Mouse (Mus musculus): ENCODE results near the gene Fam178b. TPM values are rescaled to one million over a fixed set of nuclear protein-coding genes. Genes with fewer than 3 reads are reported as not detected.

The Fam178b gene
- polyA plus RNA-seq, 1 experiment = 1.1 TPM

GRCm38 (mm10) chr1:36580384-36581207, 102.4 kb downstream of the Fam178b start:
- no peak for TF ChIP-seq POLR2A (IDR thresholded peaks at IDR 0.05; ENCODE audit: borderline replicate concordance, insufficient read depth, low read length)
- TF ChIP-seq CTCF (IDR thresholded peaks at IDR 0.05; ENCODE audit: borderline replicate concordance, insufficient read depth, low read depth, low read length) = no peak
- 14% methylated on average over 17 of the region's 17 CpGs for WGBS
- Histone ChIP-seq H3K27me3 (ENCODE audit: control insufficient read depth, insufficient read depth, low read length) (no peaks in the 10 kb centered on the region), H3K4me1 (ENCODE audit: control insufficient read depth, insufficient read depth, low read length) (peaks cover 20% of the 10 kb centered on the region), H3K4me3 (replicated peaks; ENCODE audit: insufficient read depth, low read depth, low read length) (no peak overlapping the region), H3K27ac (ENCODE audit: insufficient read depth, low read length) (peak overlapping the region; percentile 2; the same call in 1 of the 2 replicates)
- DNase-seq = peak; percentile 68 to 80

GRCm38 (mm10) chr1:36579974-36580383, 103.0 kb downstream of the Fam178b start:
- DNase-seq = no peak
- no peak overlapping the region for H3K4me3 ChIP-seq (replicated peaks; ENCODE audit: insufficient read depth, low read depth, low read length)
- WGBS = 60% methylated on average over 6 of the region's 6 CpGs

GRCm38 (mm10) chr1:36576991-36577675, 105.8 kb downstream of the Fam178b start:
- H3K4me3 ChIP-seq (replicated peaks; ENCODE audit: insufficient read depth, low read depth, low read length) = no peak overlapping the region
- WGBS = 91% methylated on average over 6 of the region's 6 CpGs
- TF ChIP-seq POLR2A (IDR thresholded peaks at IDR 0.05; ENCODE audit: borderline replicate concordance, insufficient read depth, low read length) = no peak
- TF ChIP-seq CTCF (IDR thresholded peaks at IDR 0.05; ENCODE audit: borderline replicate concordance, insufficient read depth, low read depth, low read length) = no peak

More at GRCm38 (mm10) chr1:36579974-36580383, 103.0 kb downstream of the Fam178b start:
- Histone ChIP-seq H3K4me1 (ENCODE audit: control insufficient read depth, insufficient read depth, low read length) (peaks cover 20% of the 10 kb centered on the region), H3K27ac (ENCODE audit: insufficient read depth, low read length) (peak overlapping the region; percentile 2; the same call in 1 of the 2 replicates), H3K27me3 (ENCODE audit: control insufficient read depth, insufficient read depth, low read length) (no peaks in the 10 kb centered on the region)
- TF ChIP-seq CTCF (IDR thresholded peaks at IDR 0.05; ENCODE audit: borderline replicate concordance, insufficient read depth, low read depth, low read length) = no peak
- no peak for TF ChIP-seq POLR2A (IDR thresholded peaks at IDR 0.05; ENCODE audit: borderline replicate concordance, insufficient read depth, low read length)

GRCm38 (mm10) chr1:36575347-36575746, 107.6 kb downstream of the Fam178b start:
- Histone ChIP-seq H3K27me3 (ENCODE audit: control insufficient read depth, insufficient read depth, low read length) (no peaks in the 10 kb centered on the region), H3K27ac (ENCODE audit: insufficient read depth, low read length) (no peak overlapping the region), H3K4me1 (ENCODE audit: control insufficient read depth, insufficient read depth, low read length) (peaks cover 16% of the 10 kb centered on the region), H3K4me3 (replicated peaks; ENCODE audit: insufficient read depth, low read depth, low read length) (no peak overlapping the region)
- no peak for DNase-seq
- 48% methylated on average over 6 of the region's 6 CpGs for whole genome bisulfite sequencing
- TF ChIP-seq POLR2A (IDR thresholded peaks at IDR 0.05; ENCODE audit: borderline replicate concordance, insufficient read depth, low read length) (no peak), CTCF (IDR thresholded peaks at IDR 0.05; ENCODE audit: borderline replicate concordance, insufficient read depth, low read depth, low read length) (no peak)

More at GRCm38 (mm10) chr1:36576991-36577675, 105.8 kb downstream of the Fam178b start:
- DNase-seq = no peak
- H3K4me1 ChIP-seq (ENCODE audit: control insufficient read depth, insufficient read depth, low read length) = peaks cover 28% of the 10 kb centered on the region
- no peak overlapping the region for H3K27ac ChIP-seq (ENCODE audit: insufficient read depth, low read length)
- H3K27me3 ChIP-seq (ENCODE audit: control insufficient read depth, insufficient read depth, low read length) = no peaks in the 10 kb centered on the region

- H3K27ac ChIP-seq (ENCODE audit: insufficient read depth, low read length) = no peak overlapping the region
- 75% methylated on average over 5 of the region's 5 CpGs for whole genome bisulfite sequencing
- no peak for TF ChIP-seq POLR2A (IDR thresholded peaks at IDR 0.05; ENCODE audit: borderline replicate concordance, insufficient read depth, low read length)
- no peak for TF ChIP-seq CTCF (IDR thresholded peaks at IDR 0.05; ENCODE audit: borderline replicate concordance, insufficient read depth, low read depth, low read length)
- H3K27me3 ChIP-seq (ENCODE audit: control insufficient read depth, insufficient read depth, low read length) = no peaks in the 10 kb centered on the region
- no peak for DNase-seq
- H3K4me1 ChIP-seq (ENCODE audit: control insufficient read depth, insufficient read depth, low read length) = peaks cover 9% of the 10 kb centered on the region
- H3K4me3 ChIP-seq (replicated peaks; ENCODE audit: insufficient read depth, low read depth, low read length) = no peak overlapping the region
Measured at GRCm38 (mm10) chr1:36574196-36574955, 108.6 kb downstream of the Fam178b start.

- Histone ChIP-seq H3K4me1 (ENCODE audit: control insufficient read depth, insufficient read depth, low read length) (peaks cover 9% of the 10 kb centered on the region), H3K27me3 (ENCODE audit: control insufficient read depth, insufficient read depth, low read length) (no peaks in the 10 kb centered on the region), H3K27ac (ENCODE audit: insufficient read depth, low read length) (no peak overlapping the region), H3K4me3 (replicated peaks; ENCODE audit: insufficient read depth, low read depth, low read length) (no peak overlapping the region)
- WGBS = 95% methylated on average over 8 of the region's 8 CpGs
- DNase-seq = no peak
- TF ChIP-seq CTCF (IDR thresholded peaks at IDR 0.05; ENCODE audit: borderline replicate concordance, insufficient read depth, low read depth, low read length) = no peak
- TF ChIP-seq POLR2A (IDR thresholded peaks at IDR 0.05; ENCODE audit: borderline replicate concordance, insufficient read depth, low read length) = no peak
Measured at GRCm38 (mm10) chr1:36573524-36573923, 109.5 kb downstream of the Fam178b start.

GRCm38 (mm10) chr1:36572709-36573108, 110.3 kb downstream of the Fam178b start:
- Histone ChIP-seq H3K27me3 (ENCODE audit: control insufficient read depth, insufficient read depth, low read length) (no peaks in the 10 kb centered on the region), H3K4me3 (replicated peaks; ENCODE audit: insufficient read depth, low read depth, low read length) (no peak overlapping the region), H3K27ac (ENCODE audit: insufficient read depth, low read length) (no peak overlapping the region), H3K4me1 (ENCODE audit: control insufficient read depth, insufficient read depth, low read length) (peaks cover 9% of the 10 kb centered on the region)
- 72% methylated on average over 1 of the region's 1 CpGs for WGBS
- TF ChIP-seq CTCF (IDR thresholded peaks at IDR 0.05; ENCODE audit: borderline replicate concordance, insufficient read depth, low read depth, low read length) = no peak
- no peak for TF ChIP-seq POLR2A (IDR thresholded peaks at IDR 0.05; ENCODE audit: borderline replicate concordance, insufficient read depth, low read length)
- no peak for DNase-seq

Data from cerebellum, adult 2 months (tissue).